Mouse (Mus musculus) hindbrain, embryonic 10.5 days (tissue): ENCODE results near the gene L3mbtl4. TPM values are rescaled to one million over a fixed set of nuclear protein-coding genes. Genes with fewer than 3 reads are reported as not detected.

Source experiments
- DNase-seq: peaks from one replicate; pipeline ENCODE4 v3.0.0-alpha.2; 2017; ENCODE audit warnings: low spot score
- H3K27ac ChIP-seq: fragments of 300-500 bp; sonication (generic); 2 replicates; pipeline ENCODE4 v1.5.1; 2016; ENCODE audit warnings: mild to moderate bottlenecking, moderate library complexity
- H3K27me3 ChIP-seq: fragments of 300-500 bp; sonication (generic); 2 replicates; pipeline ENCODE4 v1.6.1; 2016; ENCODE audit warnings: mild to moderate bottlenecking; ENCODE audit not compliant: poor library complexity, insufficient read depth, severe bottlenecking
- H3K36me3 ChIP-seq: fragments of 300-500 bp; sonication (generic); 2 replicates; pipeline ENCODE4 v1.6.1; 2016; ENCODE audit warnings: mild to moderate bottlenecking, moderate library complexity
- H3K4me1 ChIP-seq: fragments of 300-500 bp; sonication (generic); replicated peaks from 2 replicates; pipeline ENCODE4 v1.6.1; 2016; ENCODE audit warnings: mild to moderate bottlenecking
- H3K4me3 ChIP-seq: fragments of 300-500 bp; sonication (generic); 2 replicates; pipeline ENCODE4 v1.5.1; 2016; ENCODE audit warnings: mild to moderate bottlenecking, moderate library complexity
- H3K9me3 ChIP-seq: fragments of 300-500 bp; sonication (generic); 2 replicates; pipeline ENCODE4 v1.6.1; 2016; ENCODE audit warnings: mild to moderate bottlenecking, moderate library complexity
- WGBS: fragments of 180-500 bp; shearing (Covaris S2); methylation state at CpG from one replicate; pipeline ENCODE4 v1.1.7; 2016; 5-methylcytosine and 5-hydroxymethylcytosine counted together
- polyA plus RNA-seq: library from polyadenylated mRNA; unstranded; fragments of >200 nt; fragmentation: Nextera tagmentation; extraction: Ambion mirVana; gene quantifications from 2 replicates; pipeline ENCODE4 v1.2.1, GENCODE M21; 2016

L3mbtl4 gene
- polyA plus RNA-seq, 1 experiment from 2014 or later: not detected

DNA sequence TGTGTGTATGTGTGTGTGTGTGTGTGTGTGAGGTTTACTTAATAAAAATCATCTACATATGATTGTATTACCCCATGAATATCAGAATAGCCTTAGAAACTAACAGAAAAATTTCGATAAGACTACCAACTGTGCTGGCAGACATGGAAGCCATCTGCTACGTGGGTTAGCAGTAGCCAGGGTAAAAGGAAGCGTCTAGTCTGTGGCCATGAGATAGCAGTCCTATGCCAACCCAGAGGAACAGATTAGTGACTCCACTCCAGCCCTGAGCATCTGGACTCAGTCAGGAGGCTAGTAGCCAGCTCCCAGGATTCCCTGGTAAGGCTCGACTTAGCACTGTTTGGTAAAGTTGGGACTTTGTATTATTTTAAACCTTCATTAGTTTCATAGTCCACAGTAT, 329.1 kb downstream of the L3mbtl4 start:
- Histone ChIP-seq H3K9me3 (no peaks in the 10 kb centered on the region), H3K4me3 (no peak overlapping the region), H3K4me1 (no peaks in the 10 kb centered on the region), H3K36me3 (no peaks in the 10 kb centered on the region), H3K27ac (no peak overlapping the region), H3K27me3 (no peaks in the 10 kb centered on the region)
- DNase-seq: no peak
- WGBS: 81% methylated on average over 4 of the region's 4 CpGs

DNA sequence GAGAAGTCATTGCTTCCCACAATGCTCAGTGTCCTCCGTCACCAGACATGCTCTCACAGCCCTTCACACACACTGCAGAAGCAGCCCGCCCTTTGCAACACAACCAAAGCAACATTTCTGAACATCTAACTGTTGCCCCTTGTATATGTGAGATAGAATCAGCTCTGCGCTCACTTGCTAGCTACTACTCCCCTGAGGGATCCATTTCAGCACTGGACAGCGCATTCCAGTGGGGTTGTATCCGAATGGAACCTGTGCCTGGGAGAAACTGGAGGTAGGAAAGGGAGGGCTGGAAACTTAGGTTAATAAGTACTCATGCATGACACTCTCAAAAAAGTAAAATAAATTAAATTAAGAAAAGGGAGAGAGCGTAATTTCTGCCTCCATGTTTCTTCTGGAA, 334.1 kb downstream of the L3mbtl4 start:
- Histone ChIP-seq H3K27me3 (no peaks in the 10 kb centered on the region), H3K27ac (no peak overlapping the region), H3K4me3 (no peak overlapping the region), H3K4me1 (no peaks in the 10 kb centered on the region), H3K36me3 (no peaks in the 10 kb centered on the region), H3K9me3 (no peaks in the 10 kb centered on the region)
- DNase-seq: peak; percentile 56
- WGBS: 55% methylated on average over 6 of the region's 6 CpGs

DNA sequence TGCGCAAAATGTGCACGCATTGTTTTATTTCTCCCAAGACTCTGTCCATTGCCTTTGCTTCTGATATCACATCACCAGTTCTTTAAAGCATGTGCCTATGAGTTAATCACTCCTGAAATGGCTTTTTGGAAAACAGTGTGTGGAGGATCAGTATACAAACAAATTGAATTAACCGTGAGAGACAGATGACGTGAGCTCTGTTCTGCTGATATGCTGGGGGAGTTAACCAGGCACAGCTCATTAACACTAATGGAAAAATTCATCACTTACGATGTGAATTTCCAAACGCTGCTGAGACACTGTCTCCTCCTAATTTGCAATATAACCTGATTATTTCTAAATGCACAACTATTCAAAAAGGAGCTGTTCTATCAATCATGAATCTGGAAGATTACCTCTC, 337.6 kb downstream of the L3mbtl4 start:
- no peak for DNase-seq
- WGBS: 88% methylated on average over 6 of the region's 6 CpGs

DNA sequence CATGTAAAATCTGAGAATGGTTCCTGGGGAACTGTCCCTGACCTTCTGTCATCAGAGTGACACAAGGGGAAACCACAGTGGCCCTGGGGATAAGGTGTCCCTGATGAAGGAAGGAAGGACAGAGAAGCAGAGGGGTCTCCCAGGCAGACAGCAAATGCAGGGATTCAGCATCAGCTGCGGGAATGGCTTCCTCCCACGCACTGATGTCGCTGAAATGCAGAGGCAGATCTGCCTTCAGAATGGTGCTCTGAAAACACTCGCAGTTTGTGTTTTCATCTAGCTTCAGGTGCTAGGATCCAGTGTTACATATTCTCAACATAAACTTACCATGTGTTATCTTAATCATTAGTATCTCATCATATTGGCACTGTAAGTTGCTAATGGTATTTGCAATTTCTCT, 351.7 kb downstream of the L3mbtl4 start:
- H3K4me1 ChIP-seq: no peaks in the 10 kb centered on the region
- H3K27ac ChIP-seq: no peak overlapping the region
- 79% methylated on average over 4 of the region's 4 CpGs for WGBS
- H3K36me3 ChIP-seq: no peaks in the 10 kb centered on the region
- H3K27me3 ChIP-seq: no peaks in the 10 kb centered on the region
- no peak overlapping the region for H3K4me3 ChIP-seq
- H3K9me3 ChIP-seq: no peaks in the 10 kb centered on the region
- DNase-seq: no peak

More for the DNA sequence above, 337.6 kb downstream of the L3mbtl4 start:
- no peaks in the 10 kb centered on the region for H3K27me3 ChIP-seq
- no peak overlapping the region for H3K27ac ChIP-seq
- H3K4me3 ChIP-seq: no peak overlapping the region
- no peaks in the 10 kb centered on the region for H3K9me3 ChIP-seq
- no peaks in the 10 kb centered on the region for H3K36me3 ChIP-seq
- H3K4me1 ChIP-seq: no peaks in the 10 kb centered on the region

DNA sequence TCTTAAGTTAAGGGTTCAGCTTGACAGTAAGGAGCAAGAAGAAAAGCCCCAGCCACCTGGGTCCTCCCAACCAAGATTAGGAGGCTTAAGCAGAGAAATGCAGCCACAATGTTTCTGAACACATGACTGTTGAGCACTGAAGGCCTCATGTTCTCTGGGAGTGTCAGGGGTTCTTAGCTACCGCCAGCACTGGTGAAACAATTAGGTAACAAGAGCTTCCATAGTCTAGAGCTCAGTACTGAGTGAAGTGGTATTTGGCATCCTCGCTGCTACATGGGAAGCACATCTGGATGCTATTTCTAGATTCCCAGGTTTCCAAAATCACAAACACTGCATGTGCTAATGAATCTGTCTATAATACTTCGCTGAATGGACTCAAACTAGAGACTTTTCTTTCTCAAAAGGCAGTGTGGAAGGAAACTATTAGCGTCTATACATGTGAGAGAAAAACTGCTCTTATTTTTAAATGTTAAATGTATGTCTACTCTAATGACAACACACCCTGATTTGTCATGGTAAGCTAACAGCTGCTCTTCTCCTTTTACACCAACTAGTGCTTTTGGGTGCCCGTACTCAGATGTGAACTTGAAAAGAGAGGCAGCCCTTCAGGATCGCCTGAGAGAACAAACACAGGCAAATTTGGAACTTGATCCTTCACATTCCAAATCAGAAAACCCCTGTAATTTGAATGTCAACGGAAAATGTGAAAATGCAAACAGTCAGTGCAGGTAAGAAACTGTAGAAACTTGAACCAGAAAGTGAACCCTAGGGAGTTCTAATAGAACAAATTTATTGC, 356.2 kb downstream of the L3mbtl4 start:
- Histone ChIP-seq H3K4me1 (no peaks in the 10 kb centered on the region), H3K4me3 (no peak overlapping the region), H3K36me3 (no peaks in the 10 kb centered on the region), H3K9me3 (no peaks in the 10 kb centered on the region), H3K27ac (no peak overlapping the region), H3K27me3 (no peaks in the 10 kb centered on the region)
- no peak for DNase-seq
- WGBS: 74% methylated on average over 7 of the region's 7 CpGs

DNA sequence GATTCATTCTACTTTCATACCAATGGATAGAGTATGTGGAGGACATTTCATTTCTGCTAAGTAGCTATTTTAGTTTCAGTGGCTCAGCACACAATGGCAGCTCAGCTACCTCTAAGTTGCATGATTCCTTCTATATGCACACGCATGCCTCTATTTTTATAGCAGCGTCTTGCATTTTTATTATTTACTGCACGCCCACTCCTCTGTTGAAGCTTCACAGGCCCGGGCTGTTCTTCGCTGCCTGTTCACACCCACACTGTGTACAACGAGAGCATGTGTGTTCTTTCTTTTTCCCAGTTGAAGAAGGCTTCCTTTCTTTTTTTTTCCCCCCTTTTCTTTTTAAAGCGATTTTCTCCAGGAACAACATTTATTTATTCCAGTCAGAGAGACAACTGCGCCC, 357.8 kb downstream of the L3mbtl4 start:
- WGBS: 88% methylated on average over 8 of the region's 8 CpGs
- H3K27me3 ChIP-seq: no peaks in the 10 kb centered on the region
- DNase-seq: no peak
- H3K4me1 ChIP-seq: no peaks in the 10 kb centered on the region
- H3K4me3 ChIP-seq: no peak overlapping the region
- H3K9me3 ChIP-seq: no peaks in the 10 kb centered on the region
- no peaks in the 10 kb centered on the region for H3K36me3 ChIP-seq
- no peak overlapping the region for H3K27ac ChIP-seq

DNA sequence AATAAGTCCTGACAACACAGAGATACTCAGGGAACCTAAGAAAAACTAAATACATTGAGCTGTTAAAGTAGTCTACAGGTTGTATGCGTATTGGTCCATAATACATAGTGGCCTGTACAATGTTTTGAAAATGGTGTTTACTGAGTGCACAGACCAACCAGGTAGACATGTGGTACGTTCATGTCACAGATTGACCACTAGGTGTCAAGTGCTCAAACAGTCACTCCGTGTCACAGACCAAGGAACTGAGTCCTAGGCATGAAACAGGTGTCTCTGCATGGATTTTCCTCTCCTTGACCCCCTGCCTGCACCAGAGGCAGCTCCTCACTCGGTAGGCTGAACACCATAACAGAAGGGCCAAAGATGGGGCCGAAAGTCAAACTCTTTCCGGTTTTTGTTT, 366.6 kb downstream of the L3mbtl4 start:
- Histone ChIP-seq H3K36me3 (no peaks in the 10 kb centered on the region), H3K27ac (no peak overlapping the region), H3K9me3 (no peaks in the 10 kb centered on the region), H3K27me3 (no peaks in the 10 kb centered on the region), H3K4me1 (no peaks in the 10 kb centered on the region), H3K4me3 (no peak overlapping the region)
- DNase-seq: no peak
- WGBS: 81% methylated on average over 6 of the region's 6 CpGs

DNA sequence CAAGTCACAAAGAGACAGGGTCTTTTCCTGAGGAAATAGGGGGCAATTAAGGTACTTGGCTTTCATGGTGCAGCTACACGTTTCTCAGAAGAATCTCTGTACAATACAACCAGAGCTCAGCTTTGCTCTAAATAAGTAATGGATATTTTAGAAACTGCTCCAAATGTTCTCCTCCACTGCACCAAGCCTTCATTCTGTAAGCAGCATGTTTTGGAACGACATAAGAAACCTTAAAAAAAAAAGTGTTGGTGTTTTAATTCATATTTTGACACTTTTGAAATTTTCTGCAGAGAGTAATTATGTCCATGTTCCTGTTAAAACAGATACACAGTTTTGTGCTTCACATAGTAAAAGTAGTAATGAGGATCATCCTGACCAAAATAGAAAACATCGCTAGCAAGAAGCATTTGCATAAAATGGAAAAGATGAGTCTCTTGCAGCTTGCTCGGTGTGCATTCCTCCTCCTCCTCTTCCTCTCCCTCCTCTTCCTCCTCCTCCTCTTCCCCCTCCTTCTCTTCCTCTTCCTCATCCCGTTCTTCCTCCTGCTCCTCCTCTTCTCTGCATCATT, 369.0 kb downstream of the L3mbtl4 start:
- WGBS: 83% methylated on average over 5 of the region's 5 CpGs
- DNase-seq: no peak
- H3K27ac ChIP-seq: no peak overlapping the region
- no peaks in the 10 kb centered on the region for H3K4me1 ChIP-seq
- H3K9me3 ChIP-seq: no peaks in the 10 kb centered on the region
- no peaks in the 10 kb centered on the region for H3K36me3 ChIP-seq
- no peak overlapping the region for H3K4me3 ChIP-seq
- no peaks in the 10 kb centered on the region for H3K27me3 ChIP-seq

DNA sequence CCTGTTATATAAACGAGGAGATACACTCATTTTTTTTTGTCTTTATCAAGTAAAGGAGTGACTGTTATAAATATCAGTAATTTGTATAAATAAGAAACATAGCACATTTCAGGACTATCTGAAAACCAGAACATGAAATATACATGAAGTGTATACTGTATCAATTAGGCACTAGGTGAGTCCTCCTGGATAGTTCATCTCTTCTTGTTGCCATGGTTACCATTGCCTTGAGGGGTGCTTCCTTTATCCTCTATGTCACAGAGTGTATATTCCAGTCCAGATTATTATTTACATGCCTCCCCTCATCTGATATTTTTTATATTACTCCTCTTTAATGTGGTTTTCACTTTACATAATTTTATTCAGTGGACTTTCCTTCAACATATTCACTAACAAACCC, 392.9 kb downstream of the L3mbtl4 start:
- Histone ChIP-seq H3K27me3 (no peaks in the 10 kb centered on the region), H3K27ac (no peak overlapping the region), H3K36me3 (no peaks in the 10 kb centered on the region), H3K4me3 (no peak overlapping the region), H3K4me1 (no peaks in the 10 kb centered on the region), H3K9me3 (no peaks in the 10 kb centered on the region)
- DNase-seq: no peak
- 79% methylated on average over 1 of the region's 1 CpGs for WGBS

DNA sequence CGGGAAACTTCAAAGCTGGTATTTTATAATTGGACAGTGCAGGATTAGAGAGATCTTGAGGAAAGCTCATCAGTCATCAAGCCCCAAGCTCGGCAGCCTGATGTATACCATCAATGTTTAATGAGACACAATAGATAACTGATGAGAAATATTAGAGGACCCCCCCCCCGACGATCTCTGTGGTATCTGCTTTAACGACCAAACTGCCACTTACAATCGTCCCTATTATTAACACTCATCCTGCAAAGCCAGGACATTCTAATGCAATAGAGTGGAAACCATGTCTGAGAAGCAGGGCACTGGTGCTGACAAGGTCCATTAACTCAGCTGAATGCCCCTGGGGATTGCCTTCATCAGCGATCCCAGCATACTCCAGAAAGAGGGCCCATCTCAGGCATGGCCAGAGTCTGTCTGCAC, 398.5 kb downstream of the L3mbtl4 start:
- Histone ChIP-seq H3K27ac (no peak overlapping the region), H3K4me1 (0 out of 2 replicates have a peak, but pooled peaks cover 3% of the 10 kb centered on the region), H3K36me3 (no peaks in the 10 kb centered on the region), H3K9me3 (no peaks in the 10 kb centered on the region), H3K27me3 (no peaks in the 10 kb centered on the region), H3K4me3 (no peak overlapping the region)
- DNase-seq: no peak
- 64% methylated on average over 7 of the region's 7 CpGs for WGBS

DNA sequence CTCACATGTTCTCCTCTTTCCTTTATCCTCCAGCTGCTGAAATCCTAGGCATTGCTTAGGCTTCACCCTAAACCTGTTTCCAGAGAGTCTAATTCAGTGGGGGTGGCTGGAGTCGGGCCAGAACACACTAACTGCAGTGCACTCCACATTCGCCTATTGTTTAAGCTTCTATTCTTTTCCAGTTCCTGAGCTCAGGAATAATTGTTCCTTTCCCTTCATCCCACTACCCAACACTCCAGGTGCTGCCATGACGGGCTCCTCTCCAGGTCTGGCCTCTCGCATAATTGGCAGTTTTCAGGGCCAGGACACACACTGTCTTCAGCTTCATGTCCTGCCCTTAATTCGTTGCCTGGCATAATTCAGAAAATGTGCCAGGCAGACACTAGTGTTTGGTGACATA, 437.1 kb downstream of the L3mbtl4 start:
- no peak overlapping the region for H3K27ac ChIP-seq
- H3K36me3 ChIP-seq: no peaks in the 10 kb centered on the region
- DNase-seq: no peak
- WGBS: 82% methylated on average over 5 of the region's 5 CpGs
- no peak overlapping the region for H3K4me3 ChIP-seq
- H3K27me3 ChIP-seq: no peaks in the 10 kb centered on the region
- no peaks in the 10 kb centered on the region for H3K9me3 ChIP-seq
- no peaks in the 10 kb centered on the region for H3K4me1 ChIP-seq

DNA sequence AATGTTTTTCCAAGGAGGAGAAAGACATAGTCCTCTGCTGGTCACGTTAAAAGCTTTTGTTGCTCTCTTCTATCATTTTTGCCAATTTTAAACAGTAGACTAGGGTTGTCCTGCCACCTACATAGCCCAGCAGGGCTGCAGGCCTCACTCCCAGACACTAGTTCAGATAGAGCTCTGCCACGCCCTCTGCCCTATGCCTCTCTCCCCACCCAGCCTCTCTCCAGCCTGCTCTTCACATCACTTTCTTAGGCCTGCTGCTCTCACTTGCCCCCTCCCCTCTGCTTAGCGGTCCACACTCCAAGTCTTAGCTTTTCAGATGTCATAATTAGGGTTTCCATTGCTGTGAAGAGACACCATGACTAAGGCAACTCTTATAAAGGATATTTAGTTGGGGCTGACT, 437.8 kb downstream of the L3mbtl4 start:
- WGBS: 74% methylated on average over 3 of the region's 3 CpGs
- H3K4me3 ChIP-seq: no peak overlapping the region

DNA sequence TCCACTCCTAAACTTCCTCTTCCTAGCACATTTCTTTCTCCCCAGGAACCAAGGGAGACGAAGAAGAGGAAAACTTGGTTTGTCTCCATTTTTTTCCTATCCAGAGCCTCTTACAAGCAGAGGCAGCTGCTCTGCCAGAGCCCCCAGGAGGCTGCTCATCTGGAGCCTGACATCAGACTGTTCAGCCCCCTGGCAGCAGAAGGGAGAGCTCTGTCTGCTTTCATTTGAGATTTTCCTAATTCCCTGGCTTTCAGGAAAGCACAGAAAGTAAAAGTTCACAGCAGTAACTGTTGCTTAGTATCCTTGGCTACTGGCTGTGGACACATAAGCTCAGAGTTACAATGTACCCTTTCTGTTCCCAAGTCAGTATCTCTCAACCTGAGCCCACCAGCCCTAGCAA, 474.7 kb downstream of the L3mbtl4 start:
- H3K36me3 ChIP-seq: no peaks in the 10 kb centered on the region
- no peak for DNase-seq

More for the DNA sequence above, 437.8 kb downstream of the L3mbtl4 start:
- no peak for DNase-seq
- no peaks in the 10 kb centered on the region for H3K36me3 ChIP-seq
- H3K27me3 ChIP-seq: no peaks in the 10 kb centered on the region
- H3K4me1 ChIP-seq: no peaks in the 10 kb centered on the region
- H3K27ac ChIP-seq: no peak overlapping the region
- H3K9me3 ChIP-seq: no peaks in the 10 kb centered on the region

More for the DNA sequence above, 474.7 kb downstream of the L3mbtl4 start:
- H3K27ac ChIP-seq: no peak overlapping the region
- no peaks in the 10 kb centered on the region for H3K9me3 ChIP-seq
- WGBS: 54% methylated on average over 1 of the region's 1 CpGs
- H3K4me1 ChIP-seq: no peaks in the 10 kb centered on the region
- H3K27me3 ChIP-seq: no peaks in the 10 kb centered on the region
- H3K4me3 ChIP-seq: no peak overlapping the region
